Mouse (Mus musculus) embryonic facial prominence, embryonic 11.5 days (tissue): ENCODE data around the gene Abcg1. TPM values are rescaled to one million over a fixed set of nuclear protein-coding genes. Genes with fewer than 3 reads are reported as not detected.

Experiments
- ATAC-seq: fragments of 200-750 bp; cut with Nextera tagmentation; replicated peaks from 2 replicates; pipeline ENCODE4 v1.8.0; 2017; ENCODE audit warnings: low read depth; ENCODE audit not compliant: insufficient number of reproducible peaks, low FRiP score, low TSS enrichment
- DNase-seq: peaks from one replicate; pipeline ENCODE4 v3.0.0-alpha.2; 2015; ENCODE audit warnings: low spot score
- H3K27ac ChIP-seq: fragments of 300-500 bp; sonication (generic); replicated peaks from 2 replicates; pipeline ENCODE4 v1.5.1; 2014; ENCODE audit warnings: mild to moderate bottlenecking, low read depth, low read length, control low read depth
- H3K27me3 ChIP-seq: fragments of 300-500 bp; sonication (generic); 2 replicates; pipeline ENCODE4 v1.6.1; 2014; ENCODE audit warnings: mild to moderate bottlenecking, low read length, moderate library complexity, mixed read lengths; ENCODE audit not compliant: control insufficient read depth, insufficient read depth
- H3K36me3 ChIP-seq: fragments of 300-500 bp; sonication (generic); replicated peaks from 2 replicates; pipeline ENCODE4 v1.6.1; 2014; ENCODE audit warnings: low read depth, mild to moderate bottlenecking, low read length, moderate library complexity, mixed read lengths; ENCODE audit not compliant: control insufficient read depth, insufficient read depth
- H3K4me1 ChIP-seq: fragments of 300-500 bp; sonication (generic); 2 replicates; pipeline ENCODE4 v1.6.1; 2014; ENCODE audit warnings: low read length, mixed read lengths; ENCODE audit not compliant: control insufficient read depth, insufficient read depth
- H3K4me2 ChIP-seq: fragments of 300-500 bp; sonication (generic); 2 replicates; pipeline ENCODE4 v1.6.1; 2014; ENCODE audit warnings: low read depth, mild to moderate bottlenecking, control low read depth, low read length, moderate library complexity
- H3K4me3 ChIP-seq: fragments of 300-500 bp; sonication (generic); 2 replicates; pipeline ENCODE4 v1.5.1; 2014; ENCODE audit warnings: low read depth, low read length, control low read depth
- H3K9ac ChIP-seq: fragments of 300-500 bp; sonication (generic); replicated peaks from 2 replicates; pipeline ENCODE4 v1.6.1; 2014; ENCODE audit warnings: mild to moderate bottlenecking, control low read depth, low read length
- H3K9me3 ChIP-seq: fragments of 300-500 bp; sonication (generic); replicated peaks from 2 replicates; pipeline ENCODE4 v1.6.1; 2016; ENCODE audit warnings: mild to moderate bottlenecking, low read length, inconsistent platforms, mixed read lengths; ENCODE audit not compliant: control insufficient read depth
- WGBS: fragments of 180-500 bp; shearing (Covaris S2); extraction: QIAGEN DNeasy Blood & Tissue Kit; methylation state at CpG from one replicate; pipeline ENCODE4 v1.1.7; 2014; 5-methylcytosine and 5-hydroxymethylcytosine counted together
- polyA plus RNA-seq: library from polyadenylated mRNA; unstranded; fragments of >200 nt; fragmentation: Nextera tagmentation; extraction: Ambion mirVana; gene quantifications from 2 replicates; pipeline ENCODE4 v1.2.1, GENCODE M21; 2014

The Abcg1 gene
- polyA plus RNA-seq, 1 experiment from 2014 or later = 11.7 TPM

DNA sequence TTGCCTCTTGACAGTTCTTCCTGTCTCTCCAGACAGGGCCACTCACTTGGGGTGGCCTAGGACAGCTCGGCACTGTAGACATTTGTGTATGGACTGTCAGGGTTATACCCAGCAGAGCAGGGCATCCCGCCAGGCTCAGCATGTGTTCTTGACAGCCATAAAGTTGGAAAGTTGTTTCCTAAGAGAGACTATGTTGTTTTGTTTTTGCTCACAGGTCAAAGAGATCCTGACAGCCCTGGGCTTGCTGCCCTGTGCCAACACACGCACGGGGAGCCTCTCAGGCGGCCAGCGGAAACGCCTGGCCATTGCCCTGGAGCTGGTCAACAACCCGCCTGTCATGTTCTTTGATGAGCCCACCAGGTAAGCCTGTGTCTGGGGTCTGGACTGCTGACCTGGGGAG, 46.3 kb downstream of the Abcg1 start:
- WGBS = 88% methylated on average over 8 of the region's 8 CpGs
- DNase-seq (no peak), ATAC-seq (no peak)
- Histone ChIP-seq H3K9me3 (no peaks in the 10 kb centered on the region), H3K4me3 (no peak overlapping the region), H3K9ac (no peak overlapping the region), H3K27ac (no peak overlapping the region), H3K4me2 (no peak overlapping the region), H3K27me3 (no peaks in the 10 kb centered on the region), H3K4me1 (no peaks in the 10 kb centered on the region), H3K36me3 (no peaks in the 10 kb centered on the region)

- H3K36me3 ChIP-seq = no peaks in the 10 kb centered on the region
- DNase-seq (no peak), ATAC-seq (no peak)
- H3K27ac ChIP-seq = no peak overlapping the region
- no peak overlapping the region for H3K4me3 ChIP-seq
- no peaks in the 10 kb centered on the region for H3K4me1 ChIP-seq
- H3K9me3 ChIP-seq = no peaks in the 10 kb centered on the region
- 93% methylated on average over 15 of the region's 15 CpGs for WGBS
- no peaks in the 10 kb centered on the region for H3K27me3 ChIP-seq
- H3K4me2 ChIP-seq = no peak overlapping the region
- no peak overlapping the region for H3K9ac ChIP-seq
Observed at GRCm38 (mm10) chr17:31108388-31108787, 50.9 kb downstream of the Abcg1 start.

- ATAC-seq = 0 out of 2 replicates have a peak, but pooled peaks have one; percentile 46
- Histone ChIP-seq H3K9ac (no peak overlapping the region; the same call in 1 of the 2 replicates), H3K4me1 (no peaks in the 10 kb centered on the region), H3K9me3 (no peaks in the 10 kb centered on the region), H3K4me3 (no peak overlapping the region), H3K27me3 (no peaks in the 10 kb centered on the region), H3K36me3 (no peaks in the 10 kb centered on the region), H3K4me2 (no peak overlapping the region), H3K27ac (no peak overlapping the region)
- 44% methylated on average over 9 of the region's 9 CpGs for WGBS
- DNase-seq = peak; percentile 38
Observed at GRCm38 (mm10) chr17:31113191-31113856, 55.8 kb downstream of the Abcg1 start.

GRCm38 (mm10) chr17:31116063-31116462, 58.6 kb downstream of the Abcg1 start:
- Histone ChIP-seq H3K4me2 (no peak overlapping the region), H3K9me3 (no peaks in the 10 kb centered on the region), H3K4me1 (no peaks in the 10 kb centered on the region), H3K27me3 (no peaks in the 10 kb centered on the region), H3K36me3 (no peaks in the 10 kb centered on the region), H3K27ac (no peak overlapping the region), H3K4me3 (no peak overlapping the region), H3K9ac (no peak overlapping the region)
- ATAC-seq (no peak), DNase-seq (no peak)
- 66% methylated on average over 6 of the region's 6 CpGs for WGBS

- H3K4me1 ChIP-seq = no peaks in the 10 kb centered on the region
- no peak for ATAC-seq
- no peak overlapping the region for H3K27ac ChIP-seq
- H3K27me3 ChIP-seq = no peaks in the 10 kb centered on the region
- DNase-seq = no peak
- no peak overlapping the region for H3K9ac ChIP-seq
- no peaks in the 10 kb centered on the region for H3K9me3 ChIP-seq
- H3K36me3 ChIP-seq = no peaks in the 10 kb centered on the region
- H3K4me3 ChIP-seq = no peak overlapping the region
- H3K4me2 ChIP-seq = no peak overlapping the region
- WGBS = 89% methylated on average over 5 of the region's 5 CpGs
Observed at GRCm38 (mm10) chr17:31117946-31118345, 60.5 kb downstream of the Abcg1 start.

DNA sequence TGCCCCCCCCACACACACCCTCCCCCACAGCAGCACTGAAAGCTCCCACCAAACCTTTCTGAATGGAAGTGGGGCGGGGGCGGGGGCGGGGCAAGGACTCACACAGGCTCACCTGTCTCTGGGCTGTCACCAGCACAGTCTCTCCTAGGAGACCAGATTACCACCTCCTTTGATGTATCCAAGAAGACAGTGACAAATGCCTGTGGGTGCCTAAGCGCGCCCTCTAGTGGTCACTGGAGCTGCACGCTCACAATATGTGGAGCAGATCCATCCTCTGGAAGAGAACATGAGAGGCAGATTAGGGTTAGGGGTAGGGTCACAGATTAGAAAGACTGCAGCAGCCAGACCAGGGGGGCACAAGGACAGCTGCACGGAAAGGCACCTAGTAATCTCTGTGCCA, 62.0 kb downstream of the Abcg1 start:
- ATAC-seq = no peak
- Histone ChIP-seq H3K9ac (no peak overlapping the region), H3K4me1 (no peaks in the 10 kb centered on the region), H3K36me3 (no peaks in the 10 kb centered on the region), H3K9me3 (no peaks in the 10 kb centered on the region), H3K4me3 (no peak overlapping the region), H3K27me3 (no peaks in the 10 kb centered on the region), H3K27ac (no peak overlapping the region), H3K4me2 (no peak overlapping the region)
- WGBS = 7% methylated on average over 7 of the region's 7 CpGs
- DNase-seq = peak; percentile 87

- Histone ChIP-seq H3K4me2 (no peak overlapping the region), H3K27ac (no peak overlapping the region), H3K9me3 (no peaks in the 10 kb centered on the region), H3K9ac (no peak overlapping the region), H3K4me1 (no peaks in the 10 kb centered on the region), H3K27me3 (no peaks in the 10 kb centered on the region), H3K4me3 (no peak overlapping the region), H3K36me3 (no peaks in the 10 kb centered on the region)
- no peak; the same call in 1 of the 2 replicates for ATAC-seq
- 7% methylated on average over 8 of the region's 8 CpGs for WGBS
- peak; percentile 89 for DNase-seq
Observed at GRCm38 (mm10) chr17:31121975-31122374, 64.5 kb downstream of the Abcg1 start.

GRCm38 (mm10) chr17:31125548-31126266, 68.2 kb downstream of the Abcg1 start:
- ATAC-seq = 0 out of 2 replicates have a peak, but pooled peaks have one; percentile 14
- no peak overlapping the region for H3K27ac ChIP-seq
- no peak overlapping the region for H3K4me2 ChIP-seq
- H3K4me1 ChIP-seq = no peaks in the 10 kb centered on the region
- no peak overlapping the region for H3K4me3 ChIP-seq
- no peaks in the 10 kb centered on the region for H3K27me3 ChIP-seq
- no peaks in the 10 kb centered on the region for H3K36me3 ChIP-seq
- H3K9me3 ChIP-seq = no peaks in the 10 kb centered on the region
- no peak overlapping the region for H3K9ac ChIP-seq
- no peak for DNase-seq
- WGBS = 47% methylated on average over 9 of the region's 9 CpGs
